Mouse (Mus musculus) olfactory bulb, adult 2 months (tissue): ENCODE measurements around the gene Katna1.

Source experiments
- CTCF ChIP-seq: fragments of 200-500 bp; IDR thresholded peaks from 2 replicates; pipeline ENCODE4 v1.5.1; 2012; ENCODE audit warnings: low read depth, mild to moderate bottlenecking, low read length, moderate library complexity; ENCODE audit not compliant: insufficient read depth
- POLR2A ChIP-seq: fragments of 200-500 bp; IDR thresholded peaks from 2 replicates; pipeline ENCODE4 v1.6.1; 2012; ENCODE audit warnings: mild to moderate bottlenecking, low read depth, low read length, moderate library complexity; ENCODE audit not compliant: insufficient read depth

GRCm38 (mm10) chr10:7726501-7726812, 657 bp downstream of the Katna1 start:
- TF ChIP-seq CTCF (no peak), POLR2A (no peak)
